Mouse (Mus musculus) adrenal gland, postnatal 4 days (tissue): ENCODE results near the gene Kcnq1. TPM values are rescaled to one million over a fixed set of nuclear protein-coding genes. Genes with fewer than 3 reads are reported as not detected.

ENCODE experiments used
- DNase-seq, 2 experiments: peaks; one replicate each; pipeline ENCODE4 v3.0.0; 2021 to 2022; ENCODE audit warnings: low spot score in 2 of 2, mixed read lengths in 2 of 2
- total RNA-seq, 2 experiments: library from RNA; stranded (reverse); gene quantifications; 2 replicates each; pipeline ENCODE4 v1.2.3; 2021

Kcnq1 gene
- total RNA-seq, 2 experiments from 2014 or later = 3.4 to 5.6 TPM

DNA sequence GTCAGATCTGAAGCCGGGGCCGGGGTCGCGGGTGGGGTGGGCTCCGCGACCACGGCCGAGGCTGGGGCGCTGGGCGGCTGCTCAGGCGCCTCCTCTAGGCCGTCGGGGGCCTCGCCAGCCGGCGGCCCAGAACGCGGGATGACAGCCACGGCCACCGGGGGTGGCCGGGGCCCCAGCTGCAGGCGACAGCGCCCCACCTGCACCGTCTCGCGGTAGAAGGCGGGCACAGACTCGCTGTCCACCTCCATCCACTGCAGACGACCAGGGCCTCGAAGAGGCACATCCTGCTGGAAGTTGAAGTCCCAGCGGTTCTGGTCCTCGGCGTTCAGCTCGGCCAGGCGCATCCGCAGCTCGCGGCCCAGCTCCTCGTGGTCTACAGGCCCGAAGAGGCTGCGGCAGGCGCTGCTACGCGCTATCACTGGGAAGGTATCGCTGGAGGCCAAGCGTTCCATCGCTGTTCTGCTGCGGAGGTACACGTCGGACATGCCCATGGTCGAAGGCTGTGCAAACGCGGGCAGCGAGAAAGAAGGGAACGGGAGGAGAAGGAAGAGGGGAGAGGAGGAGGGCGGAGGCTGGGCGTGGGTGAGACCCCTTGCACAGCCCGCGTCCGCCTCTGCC is 354.2 kb downstream of the Kcnq1 start:
- no peak for DNase-seq

DNA sequence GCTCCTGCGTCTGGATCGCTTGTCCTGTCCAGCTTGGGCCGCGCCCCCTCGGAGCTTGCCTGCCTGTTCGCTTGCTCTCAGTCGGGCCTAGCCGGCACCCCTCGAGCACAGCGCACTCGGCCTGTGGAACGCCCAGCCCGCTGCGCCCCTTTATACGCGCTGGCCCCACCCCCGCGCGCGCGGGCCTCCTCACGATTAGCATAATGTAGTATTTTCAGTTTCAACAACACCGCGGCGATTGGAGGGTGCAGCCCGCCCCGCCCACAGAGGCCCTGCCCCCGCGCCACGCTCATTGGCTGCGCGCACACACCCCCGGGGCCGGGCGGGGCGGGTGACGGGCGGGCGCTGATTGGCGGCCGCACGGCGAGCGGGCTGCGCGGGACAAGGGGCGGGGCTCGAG is 354.7 kb downstream of the Kcnq1 start, which contains the start of gene Cdkn1c:
Gene Cdkn1c (minus strand): TSS at position 177 of the 400 bp plus-strand sequence.
- peak; percentile 63 to 81 for DNase-seq

DNA sequence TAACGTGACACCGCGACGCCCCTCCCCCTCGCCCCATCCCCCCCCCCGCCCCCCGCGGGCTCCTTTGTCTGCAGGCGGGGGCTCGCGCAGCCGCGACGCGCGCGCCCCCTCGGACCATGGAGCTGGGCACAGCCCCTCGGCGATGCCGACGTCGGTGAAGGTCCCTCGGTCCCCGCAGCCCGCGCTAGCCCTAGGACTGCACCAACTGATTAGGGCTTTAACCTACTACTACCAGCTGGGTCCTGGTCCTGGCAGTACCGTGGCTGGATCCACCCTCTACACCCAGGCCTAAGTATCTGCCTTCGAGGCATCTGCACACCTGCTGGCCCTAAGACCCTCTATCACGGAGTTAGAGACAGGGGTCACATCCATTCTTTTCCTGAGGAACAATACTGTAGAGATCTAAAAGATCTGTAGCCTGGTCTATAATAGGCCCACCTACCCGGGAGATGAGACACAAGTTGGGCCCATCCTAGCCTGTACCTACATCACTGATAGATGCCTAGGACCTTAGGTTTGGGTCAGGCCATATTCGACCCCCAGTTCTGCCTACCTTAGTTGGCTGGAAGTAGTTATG is 355.2 kb downstream of the Kcnq1 start:
- DNase-seq = no peak

DNA sequence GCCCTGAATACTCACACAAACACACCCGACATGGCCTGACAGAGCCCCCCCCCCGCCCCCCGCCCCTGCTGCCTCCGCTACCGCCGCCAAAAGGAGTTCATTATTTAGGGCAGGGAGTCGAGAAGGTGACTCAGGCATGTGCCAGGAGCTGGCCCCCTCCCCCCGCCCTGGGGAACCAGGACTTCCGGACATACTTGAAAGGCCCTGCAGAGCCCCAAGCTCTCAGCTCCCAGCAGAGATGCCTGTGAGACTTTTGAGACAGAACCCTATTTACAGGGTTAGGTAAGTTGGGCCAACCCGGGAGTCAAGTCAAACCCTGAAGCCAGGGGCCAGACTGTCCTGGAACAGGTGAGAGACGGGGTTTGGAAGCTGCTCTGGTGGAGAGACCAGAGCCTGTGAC is 355.8 kb downstream of the Kcnq1 start:
- DNase-seq = no peak

DNA sequence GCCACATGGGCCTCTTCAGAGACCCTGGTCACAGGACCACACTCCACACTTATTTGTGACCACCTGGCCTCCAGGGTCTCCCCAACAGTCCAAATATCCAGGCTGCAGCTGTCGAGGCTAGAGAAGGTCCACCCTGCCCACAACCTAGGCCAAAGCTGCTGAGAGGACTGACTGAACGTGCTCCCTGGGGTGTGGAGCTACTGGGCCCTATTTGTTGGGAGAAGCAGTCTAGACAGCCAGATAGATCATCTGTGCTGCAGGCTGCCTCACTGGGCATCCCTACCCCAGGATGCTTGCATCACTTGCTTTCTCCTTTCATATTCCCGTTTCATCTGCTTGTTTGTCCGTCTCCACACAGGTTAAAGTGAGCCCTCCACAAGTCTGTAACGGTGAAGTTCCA is 356.4 kb downstream of the Kcnq1 start:
- DNase-seq = no peak

DNA sequence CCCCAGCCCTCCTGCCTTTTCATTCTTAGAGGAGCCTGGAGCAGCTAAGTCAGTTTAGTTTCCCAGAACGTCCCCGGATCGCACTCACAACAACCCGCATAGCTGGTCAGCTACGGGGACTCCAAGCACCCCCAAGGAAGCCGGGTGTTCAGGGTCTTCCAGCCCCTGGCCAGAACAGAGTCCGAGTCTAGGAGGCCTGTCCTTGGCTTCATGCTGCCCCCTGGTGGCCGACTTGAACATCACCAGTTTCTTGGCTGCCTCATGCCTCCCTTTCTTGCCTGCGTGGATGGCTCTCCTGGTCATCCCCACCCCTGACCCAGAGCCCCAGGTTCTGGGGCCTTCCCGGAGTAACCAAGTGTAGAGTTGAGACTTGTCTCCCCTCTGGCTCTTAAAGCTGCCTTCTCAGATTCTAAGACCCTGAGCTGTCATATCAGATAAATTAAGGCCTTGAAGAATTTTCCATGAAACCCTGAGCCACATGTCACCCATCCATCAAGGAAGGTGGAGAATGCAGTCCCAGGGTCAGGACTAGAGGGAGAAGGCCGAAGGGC is 357.8 kb downstream of the Kcnq1 start:
- DNase-seq = peak in 1 of 2 experiments; percentile 73

DNA sequence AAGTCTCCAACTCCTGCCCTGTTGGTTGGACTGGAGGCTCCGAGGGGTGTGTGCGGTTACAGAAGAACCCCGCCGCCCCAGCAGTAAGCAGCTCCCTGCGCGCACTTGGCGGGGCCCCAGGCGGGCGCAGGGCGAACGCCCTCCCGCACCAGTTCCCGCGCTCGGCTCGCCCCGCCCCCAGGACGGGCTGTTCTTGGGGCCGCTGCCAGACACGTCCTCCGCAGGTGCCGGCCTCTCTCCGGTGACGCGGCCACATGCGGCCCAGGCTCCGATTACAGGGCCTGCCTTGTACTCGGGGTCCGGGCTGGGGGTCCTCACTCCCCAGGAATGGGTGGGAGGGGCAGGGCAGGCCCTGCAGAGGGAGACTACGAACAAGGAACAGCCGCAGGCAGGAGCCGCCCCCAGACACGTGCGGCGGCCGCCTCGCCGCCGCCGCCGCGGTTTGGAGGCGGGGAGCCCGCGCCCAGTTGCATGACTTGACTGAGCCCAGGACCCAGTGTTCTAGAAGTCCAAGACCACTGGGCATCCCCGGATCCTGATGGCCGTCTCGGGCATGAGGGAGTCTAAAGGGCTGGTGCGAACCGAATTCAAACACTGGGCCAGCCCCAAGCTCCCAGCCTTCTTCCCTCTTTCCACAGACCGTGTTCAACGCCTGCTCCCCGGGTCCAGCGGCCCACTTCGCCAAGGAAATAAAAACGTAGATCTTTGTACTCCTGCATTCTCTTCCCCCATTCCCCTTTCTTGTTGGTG is 358.8 kb downstream of the Kcnq1 start:
- DNase-seq = peak in 1 of 2 experiments; percentile 36

DNA sequence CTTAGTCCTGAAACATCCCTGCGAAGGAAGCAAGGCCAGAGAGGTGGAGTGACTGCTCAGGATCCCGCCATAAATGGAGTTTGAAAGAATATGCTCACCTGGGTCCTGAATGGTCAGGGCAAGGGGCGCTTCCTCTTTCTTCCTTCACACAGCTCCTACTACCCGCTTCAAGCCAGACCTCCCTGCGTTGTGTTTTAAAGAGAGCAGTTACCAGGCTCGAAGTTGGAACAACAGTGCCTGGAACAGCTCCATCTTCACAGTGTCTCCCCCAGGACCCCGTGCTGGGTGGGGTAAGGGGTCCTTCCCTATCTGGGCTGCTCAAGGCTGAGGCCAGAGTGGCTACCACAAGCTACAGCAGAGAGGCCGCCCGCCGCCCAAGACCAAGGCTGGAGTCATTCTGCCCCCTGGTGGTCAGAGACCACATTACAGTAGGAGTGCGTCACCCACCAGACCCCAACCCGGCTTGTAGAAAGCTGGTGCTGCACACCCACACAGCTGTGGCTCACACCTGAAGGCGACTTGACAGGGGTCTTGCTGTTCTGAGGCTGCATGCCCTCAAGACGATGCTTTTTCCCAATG is 360.0 kb downstream of the Kcnq1 start:
- DNase-seq = peak; percentile 69

DNA sequence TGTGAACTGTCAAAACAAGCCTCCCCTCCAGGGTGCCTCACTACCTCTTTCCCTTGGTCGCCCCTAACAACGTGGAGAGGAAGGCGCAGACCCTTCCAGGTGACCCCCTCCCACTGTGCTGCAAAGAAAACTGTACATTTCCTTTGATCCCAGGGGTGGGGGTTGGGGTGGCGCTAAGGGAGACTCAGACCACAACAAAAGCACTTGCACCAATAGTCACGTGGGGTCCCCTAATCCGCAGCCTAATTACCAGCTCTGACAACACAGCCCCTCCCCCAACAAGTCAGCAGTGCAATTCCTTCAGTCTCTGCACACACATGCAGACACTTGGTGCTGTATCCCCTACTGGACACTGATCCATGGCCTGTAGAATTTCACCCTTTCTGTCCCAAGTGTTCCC is 361.6 kb downstream of the Kcnq1 start:
- DNase-seq = no peak

DNA sequence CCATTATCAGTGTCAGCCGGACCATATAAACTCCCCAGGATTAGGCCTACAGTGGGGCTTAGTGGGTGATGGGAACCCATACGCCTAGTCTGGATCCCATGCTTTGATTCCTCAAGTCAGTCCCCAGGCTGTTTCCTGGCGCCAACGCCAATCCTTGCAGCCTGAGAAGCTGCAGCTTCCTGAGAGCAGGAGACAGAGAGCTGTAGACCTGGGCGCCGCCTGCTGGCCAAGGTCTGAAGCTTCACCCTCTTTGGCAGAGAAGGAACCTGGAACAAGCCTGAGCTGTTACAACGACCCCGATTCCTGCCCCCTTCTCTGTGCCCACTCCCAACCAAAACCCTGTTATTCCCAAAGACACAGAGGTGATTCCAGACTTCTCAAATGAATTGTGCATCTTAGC is 363.8 kb downstream of the Kcnq1 start:
- DNase-seq = peak in 1 of 2 experiments; percentile 67

DNA sequence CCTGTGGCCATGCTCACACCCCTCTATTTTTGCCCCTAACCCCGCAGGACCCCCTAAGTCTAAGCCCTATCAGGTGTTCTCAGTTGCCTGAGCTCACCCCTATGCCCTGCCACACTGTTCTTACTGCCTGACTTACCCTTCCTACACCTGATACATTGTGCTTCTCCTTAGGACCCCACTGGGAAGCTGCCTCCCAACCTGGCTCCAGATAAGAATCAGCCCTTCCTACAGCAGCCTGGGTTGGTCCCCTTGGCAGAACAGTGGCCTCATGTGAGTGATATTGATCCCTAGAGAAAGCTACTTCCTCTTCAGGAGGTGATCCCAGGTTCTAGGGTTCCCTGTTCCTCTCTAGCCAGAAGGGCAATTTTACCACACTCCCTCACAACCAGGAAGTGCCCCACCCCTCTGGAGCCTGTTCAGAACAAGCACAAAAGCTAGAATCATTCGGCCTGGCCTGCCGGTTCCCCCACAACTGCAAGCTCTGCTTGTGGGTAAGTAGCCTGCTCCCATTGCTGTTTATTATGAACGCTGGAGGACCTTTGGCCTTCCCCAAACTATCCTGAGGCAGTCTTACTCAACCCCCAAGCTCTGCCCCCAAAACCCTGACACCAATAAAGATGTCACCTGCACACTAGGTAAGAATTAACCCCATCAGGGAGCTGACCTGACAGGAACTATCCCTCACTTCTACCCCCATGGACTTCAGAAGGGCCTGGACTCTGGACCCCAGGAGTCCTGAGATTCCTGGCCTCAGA is 367.4 kb downstream of the Kcnq1 start, which contains the start of gene Slc22a18:
Gene Slc22a18 (plus strand): TSS at position 390 of the 755 bp plus-strand sequence.
- DNase-seq = no peak

DNA sequence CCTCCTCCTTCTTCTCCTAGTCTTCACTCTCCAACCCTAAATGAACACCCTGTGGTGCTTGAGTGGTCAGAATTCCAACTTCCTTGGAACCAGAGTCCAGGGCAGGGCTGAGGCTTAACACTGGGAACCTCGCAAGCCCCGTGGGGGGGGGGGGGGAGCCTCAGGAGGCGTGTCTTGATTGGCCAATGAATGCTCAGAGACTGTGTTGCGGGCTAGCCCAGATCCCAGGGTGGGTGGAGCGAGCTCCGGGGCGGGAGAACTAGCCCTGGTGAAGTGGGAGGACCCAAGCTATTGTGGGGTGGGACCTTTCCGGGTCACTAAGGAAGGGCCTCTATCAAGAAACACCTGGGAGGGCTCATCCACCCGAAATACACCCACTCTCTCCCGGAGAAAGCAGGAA is 368.6 kb downstream of the Kcnq1 start:
- DNase-seq = no peak

DNA sequence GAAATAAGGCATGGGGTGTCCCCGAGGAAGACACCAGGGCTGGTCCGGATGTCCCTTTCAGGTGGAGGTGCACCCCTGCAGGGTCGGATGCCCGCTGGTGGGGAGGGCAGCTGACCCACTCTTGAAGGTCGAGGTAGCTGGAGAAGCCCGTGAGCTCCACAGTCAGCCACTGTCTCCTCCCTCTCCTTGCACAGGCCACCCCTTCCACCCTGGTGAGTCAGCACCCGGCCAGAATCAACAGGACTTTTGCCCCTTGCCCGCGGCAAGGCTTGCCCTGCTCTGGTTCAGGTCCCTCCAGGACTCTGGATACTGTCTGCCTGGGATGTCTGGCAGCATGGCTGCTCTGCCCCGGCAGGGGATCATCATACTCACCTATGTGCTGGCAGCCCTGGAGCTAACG is 369.7 kb downstream of the Kcnq1 start:
- DNase-seq = no peak

Other genes starting within 250 kb of the Kcnq1 start
- gene Th, start 175.2 kb upstream of the Kcnq1 start, total RNA-seq = 100 to 1,000 TPM; 528 to 536 TPM
- under 1 TPM; 0.36 to 0.96 TPM for gene Ascl2, start 137.1 kb upstream of the Kcnq1 start, total RNA-seq
- gene Tspan32, start 101.3 kb upstream of the Kcnq1 start, total RNA-seq = 1 to 10 TPM; 1.5 to 2.6 TPM
- 100 to 1,000 TPM; 659 to 670 TPM for gene Cd81, start 53.6 kb upstream of the Kcnq1 start, total RNA-seq
- 10 to 100 TPM; 40.1 to 42.4 TPM for gene Tssc4, start 37.1 kb upstream of the Kcnq1 start, total RNA-seq
- 1 to 10 TPM; 5.2 to 6.0 TPM for gene Trpm5, start 11.7 kb upstream of the Kcnq1 start, total RNA-seq